ENCODE assay signal across 10 mouse cellular contexts in genomic region chr4:105206995-105207394, GRCm38 (mm10). TPM values are rescaled to one million over a fixed set of nuclear protein-coding genes. Genes with fewer than 3 reads are reported as not detected.
DNase-seq lines count a peak whose midpoint lies in the region; ATAC-seq lines count a peak whose summit lies in the region.
"Had no signal": no experiment of that assay in that cellular context is flagged by ENCODE, and none has a peak within 500 bp of the region (broad histone marks: within the 10 kb centered on the region; RNA-seq: fewer than 3 reads in every experiment).

No protein-coding gene starts in this region.

- peak; percentile 88 for ATAC-seq in common myeloid progenitor, adult 5-6 weeks (replicated peaks; ENCODE audit: low read depth, poor library complexity, severe bottlenecking)
- ATAC-seq in granulocyte monocyte progenitor cell, adult 5-6 weeks (replicated peaks; ENCODE audit: poor library complexity, severe bottlenecking): peak; percentile 95
- 0 out of 2 replicates have a peak, but pooled peaks have one; percentile 30 for ATAC-seq in megakaryocyte-erythroid progenitor cell, adult 5-6 weeks (replicated peaks; ENCODE audit: low FRiP score, low TSS enrichment, poor library complexity, severe bottlenecking)
- ATAC-seq: Patski had no signal

- peak; percentile 25 to 34 for DNase-seq in kidney, postnatal 36 days
- no peak for DNase-seq in kidney, adult 11 months
- no peak for DNase-seq in adrenal gland, adult 2 months
- no peak for DNase-seq in layer of hippocampus, adult 9-10 months (ENCODE audit: low spot score)
- DNase-seq: cerebellum, adult 8-10 months; right cerebral cortex, adult 18-20 months had no signal

RNA-seq across cellular contexts. Expression of gene Plpp3, which starts 49.8 kb away (rescaled TPM):
- 0.27 TPM in 1 of 2 replicates, not detected in the other for total RNA-seq in common myeloid progenitor, adult 5-6 weeks (2017)
- not detected in 2 replicates for total RNA-seq in granulocyte monocyte progenitor cell, adult 5-6 weeks (2014; fragmentation: Nextera tagmentation)
- total RNA-seq in granulocyte monocyte progenitor cell, adult 5-6 weeks (2017): not detected in 2 replicates
- total RNA-seq in megakaryocyte-erythroid progenitor cell, adult 5-6 weeks (2014; fragmentation: Nextera tagmentation): 0.47 and 0.94 TPM in 2 replicates
- total RNA-seq in megakaryocyte-erythroid progenitor cell, adult 5-6 weeks (2017): 0.72 TPM in 1 of 2 replicates, not detected in the other
- total RNA-seq in adrenal gland, adult 2 months (2021): 100 to 1,000 TPM; 237 to 336 TPM
- polyA plus RNA-seq in adrenal gland, adult 2 months (2012; rRNA removed): 246 and 342 TPM in 2 replicates

Comparison
In these comparisons a context has a peak if more than half of its experiments do, and no peak if none do; other contexts are left out.
1. DNase-seq: peak in kidney, postnatal 36 days (2 of 2); none in kidney, adult 11 months (single experiment), adrenal gland, adult 2 months (single experiment) and layer of hippocampus, adult 9-10 months (single experiment).
2. ATAC-seq: peak in every context shown above with its lines; median percentile 95 in granulocyte monocyte progenitor cell, adult 5-6 weeks; 88 in common myeloid progenitor, adult 5-6 weeks; 30 in megakaryocyte-erythroid progenitor cell, adult 5-6 weeks.
3. RNA of gene Plpp3, which starts 49.8 kb away (total RNA-seq): 237 to 336 TPM in adrenal gland, adult 2 months; 0.47 to 0.94 TPM in megakaryocyte-erythroid progenitor cell, adult 5-6 weeks, 0.27 TPM in common myeloid progenitor, adult 5-6 weeks and not detected in granulocyte monocyte progenitor cell, adult 5-6 weeks; every median in the first group is over 100 times any median in the second.